Mouse (Mus musculus) E14TG2a.4 (cell line): ENCODE data around the gene Rnf150.

Source experiments
- CTCF ChIP-seq: conservative IDR thresholded peaks from 2 replicates; pipeline ENCODE4 v1.5.1; 2014; ENCODE audit warnings: low read length
- NANOG ChIP-seq: IDR thresholded peaks from 2 replicates; pipeline ENCODE4 v1.6.1; 2014; ENCODE audit warnings: borderline replicate concordance, low read length, mixed read lengths

GRCm38 (mm10) chr8:83103968-83104367 lies 240.8 kb downstream of the Rnf150 start:
- no peak for TF ChIP-seq CTCF
- TF ChIP-seq NANOG: no peak
